Mouse (Mus musculus): Measurements from ENCODE around the gene Auts2.

Auts2 gene

DNA sequence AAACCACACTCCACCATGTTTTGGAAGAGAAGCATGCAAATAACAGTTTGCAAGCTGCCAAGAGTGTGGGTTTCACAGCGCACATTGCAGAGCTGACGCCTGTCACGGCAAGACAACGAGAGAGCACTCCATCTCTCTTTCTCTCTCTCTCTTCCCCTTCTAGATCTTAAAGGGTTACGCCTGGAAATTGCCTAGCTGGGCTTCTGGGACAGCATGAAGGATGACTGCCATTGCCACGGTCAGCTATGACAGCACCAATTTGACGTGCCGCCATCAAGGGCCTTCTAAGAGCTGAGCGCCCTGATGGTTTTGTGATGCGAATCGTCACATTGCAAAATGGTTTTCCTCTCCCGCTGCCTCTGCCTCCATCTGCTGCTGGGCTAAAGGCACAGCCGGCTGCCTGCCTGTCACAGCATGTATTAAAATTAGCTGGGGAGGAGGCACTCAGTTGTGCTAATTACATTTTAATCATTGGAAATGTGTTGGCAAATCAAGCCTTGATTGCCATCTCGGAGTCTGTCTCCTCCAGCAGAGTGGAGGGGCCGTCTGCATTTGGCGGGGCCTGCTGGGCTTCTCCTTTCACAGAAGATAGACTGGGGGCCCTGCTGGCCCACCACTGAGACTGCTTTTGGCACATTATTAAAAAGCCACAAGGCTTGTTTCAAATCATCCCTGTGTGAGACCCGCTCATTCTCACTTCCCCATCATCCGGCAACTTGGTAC is 748.6 kb downstream of the Auts2 start:
- DNase-seq (ENCODE audit: low spot score): no peak

DNA sequence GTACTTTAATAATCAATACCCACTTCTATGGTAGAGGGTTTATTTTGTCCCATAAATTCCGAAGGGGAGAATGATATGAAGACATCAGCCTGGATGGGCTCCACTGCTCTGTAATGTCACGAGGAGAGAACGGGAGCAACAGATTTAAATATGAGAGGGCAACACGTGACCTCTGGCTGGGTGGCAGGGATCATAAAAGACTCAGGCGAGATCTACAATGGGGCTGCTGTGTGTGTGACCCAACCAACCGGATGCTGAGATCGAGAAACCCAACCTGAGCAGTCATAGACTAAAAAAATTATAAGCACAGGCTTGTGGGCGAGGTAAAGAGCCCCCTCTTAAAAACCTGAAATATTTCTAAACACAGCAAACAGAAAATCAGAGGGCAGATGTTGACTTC is 753.5 kb downstream of the Auts2 start:
- DNase-seq (ENCODE audit: low spot score): no peak

GRCm38 (mm10) chr5:131788008-131788407 is 755.1 kb downstream of the Auts2 start:
- DNase-seq (ENCODE audit: low spot score): no peak

GRCm38 (mm10) chr5:131783241-131783640 is 759.9 kb downstream of the Auts2 start:
- DNase-seq (ENCODE audit: low spot score): no peak

DNA sequence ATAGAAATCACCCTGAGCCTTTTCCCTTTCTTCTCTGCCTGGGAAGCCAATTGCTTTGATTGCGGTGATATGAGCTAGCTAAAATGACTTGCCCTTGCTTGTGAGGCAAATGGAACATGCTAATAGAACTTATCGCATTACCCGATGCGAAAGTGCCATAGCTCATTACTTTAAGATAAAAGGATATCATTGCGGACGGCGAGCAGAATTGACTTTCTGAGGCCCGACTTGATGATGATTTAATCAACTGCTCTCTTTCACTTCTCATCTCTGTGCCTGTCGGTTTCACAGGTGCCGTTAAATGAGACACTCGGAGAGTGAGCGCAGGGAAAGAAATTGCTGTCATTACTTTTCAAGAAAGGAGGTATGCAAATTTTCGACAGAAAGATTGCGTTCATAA is 762.1 kb downstream of the Auts2 start:
- no peak for DNase-seq (ENCODE audit: low spot score)

DNA sequence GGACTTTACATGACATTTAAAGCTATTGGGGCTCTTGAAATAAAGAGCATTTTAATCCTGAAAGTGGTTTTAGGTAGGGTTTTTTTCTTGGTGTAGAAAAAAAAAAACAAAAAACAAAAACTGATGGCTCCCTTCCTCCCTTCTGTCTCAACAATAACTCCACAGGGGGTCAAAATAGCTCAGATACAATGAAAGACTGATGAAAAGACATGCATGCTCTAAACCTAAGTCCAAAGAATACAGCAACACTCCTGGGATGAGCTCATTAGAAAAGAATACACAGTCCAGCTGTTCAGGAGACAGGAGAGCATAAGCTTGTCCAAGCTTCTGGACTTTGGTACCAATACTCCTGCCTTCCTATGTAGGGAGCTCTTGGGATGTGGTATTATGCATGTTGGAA is 764.0 kb downstream of the Auts2 start:
- DNase-seq (ENCODE audit: low spot score): no peak

- DNase-seq (ENCODE audit: low spot score): no peak
These were observed 767.5 kb downstream of the Auts2 start for GRCm38 (mm10) chr5:131775672-131776071.

GRCm38 (mm10) chr5:131775222-131775621 is 767.9 kb downstream of the Auts2 start:
- DNase-seq (ENCODE audit: low spot score): no peak

GRCm38 (mm10) chr5:131774792-131775191 is 768.4 kb downstream of the Auts2 start:
- no peak for DNase-seq (ENCODE audit: low spot score)

GRCm38 (mm10) chr5:131772616-131773015 is 770.5 kb downstream of the Auts2 start:
- DNase-seq (ENCODE audit: low spot score): no peak

GRCm38 (mm10) chr5:131769273-131769672 is 773.9 kb downstream of the Auts2 start:
- no peak for DNase-seq (ENCODE audit: low spot score)

GRCm38 (mm10) chr5:131767699-131768264 is 775.4 kb downstream of the Auts2 start:
- DNase-seq (ENCODE audit: low spot score): no peak

DNA sequence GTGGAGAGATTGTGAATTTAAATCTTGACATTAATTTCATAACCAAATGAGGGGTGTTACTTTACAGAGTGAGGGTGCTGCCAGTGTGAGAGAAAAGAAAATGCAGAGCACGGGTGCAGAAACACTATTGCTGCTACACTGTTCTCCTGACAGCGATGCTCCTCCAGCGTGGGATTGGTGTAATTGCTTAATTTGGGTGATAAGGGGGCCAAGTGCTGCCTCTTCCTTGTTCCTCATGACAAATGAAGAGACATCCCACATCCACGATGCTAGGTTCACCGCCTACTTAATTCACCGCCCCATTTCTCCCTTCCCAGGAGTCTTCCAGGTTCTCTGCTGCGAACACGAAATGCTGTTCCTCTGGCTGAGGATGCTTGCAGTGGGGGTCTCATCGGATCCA is 776.0 kb downstream of the Auts2 start:
- no peak for DNase-seq (ENCODE audit: low spot score)

GRCm38 (mm10) chr5:131759432-131759831 is 783.7 kb downstream of the Auts2 start:
- no peak for DNase-seq (ENCODE audit: low spot score)

GRCm38 (mm10) chr5:131750330-131750729 is 792.8 kb downstream of the Auts2 start:
- DNase-seq (ENCODE audit: low spot score): no peak

DNA sequence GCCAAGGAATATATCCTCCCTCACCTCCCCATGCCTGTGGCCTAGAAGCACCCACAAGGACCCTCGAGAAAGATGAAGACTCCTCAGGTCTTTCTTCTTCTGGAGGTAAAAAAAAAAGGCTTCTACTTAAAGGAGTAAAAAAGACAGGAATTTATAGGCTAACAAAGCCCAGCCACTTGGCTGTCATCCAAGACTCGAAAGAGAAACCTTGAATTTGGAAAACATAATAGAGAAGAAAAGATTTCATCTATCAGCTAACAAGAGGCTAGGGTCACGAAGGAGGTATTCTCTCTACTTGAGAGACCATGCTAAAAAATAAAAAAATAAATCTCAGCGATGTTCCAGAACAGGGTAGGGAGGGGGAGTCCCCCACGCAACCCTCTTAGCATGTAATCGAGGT is 793.9 kb downstream of the Auts2 start:
- DNase-seq (ENCODE audit: low spot score): no peak

- no peak for DNase-seq (ENCODE audit: low spot score)
These were observed 800.1 kb downstream of the Auts2 start for GRCm38 (mm10) chr5:131743069-131743468.

- no peak for DNase-seq (ENCODE audit: low spot score)
These were observed 805.7 kb downstream of the Auts2 start for GRCm38 (mm10) chr5:131737476-131737875.

DNA sequence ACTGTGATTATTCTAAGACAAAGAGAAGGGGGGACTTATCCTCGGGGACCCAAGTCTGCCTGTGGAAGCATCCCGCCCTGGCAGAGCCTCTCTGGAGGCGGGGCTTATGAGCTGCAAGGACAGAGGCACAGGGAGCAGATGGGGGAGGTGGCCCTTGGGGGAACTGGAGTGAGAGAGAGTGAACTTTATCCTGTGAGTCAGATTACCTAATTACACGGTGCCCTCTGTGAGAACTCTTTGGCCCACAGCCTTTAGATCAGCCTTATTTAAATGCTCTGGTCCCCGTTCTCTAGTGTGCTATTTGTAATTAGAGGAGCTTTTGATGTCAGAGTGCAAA is 809.9 kb downstream of the Auts2 start:
- DNase-seq (ENCODE audit: low spot score): no peak

DNA sequence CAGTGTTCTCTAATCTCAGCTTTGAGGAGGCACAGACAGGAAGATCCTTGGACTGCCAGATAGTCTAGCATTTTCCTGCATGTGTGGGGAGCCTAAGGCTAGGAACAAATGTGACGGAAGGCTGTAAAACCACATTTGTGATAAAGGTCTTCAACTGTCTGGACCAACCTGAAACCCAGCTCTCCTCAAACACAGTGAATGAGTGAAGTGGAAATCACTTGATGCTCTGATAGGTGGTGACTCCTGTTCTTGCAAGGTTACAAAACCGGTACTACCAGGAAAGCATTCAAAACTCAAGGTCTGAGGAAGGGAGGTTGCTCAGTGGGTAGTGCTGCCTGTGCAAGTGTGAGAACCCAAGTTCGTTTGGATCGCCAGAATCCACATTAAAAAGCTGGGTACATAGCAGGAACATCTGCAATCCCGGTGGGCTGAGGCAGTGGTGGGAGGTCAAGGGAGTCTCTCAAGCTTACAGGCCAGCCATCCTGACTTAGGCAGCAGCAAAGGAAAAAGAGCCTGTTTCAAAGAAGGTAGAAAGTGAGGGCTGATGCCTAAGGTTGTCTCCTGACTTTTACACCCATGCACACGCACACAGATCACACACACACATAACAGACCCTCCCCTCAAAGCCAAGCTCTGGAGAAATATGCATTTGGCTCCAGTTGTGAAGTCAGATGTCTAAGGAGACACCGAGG is 810.4 kb downstream of the Auts2 start:
- no peak for DNase-seq (ENCODE audit: low spot score)

DNA sequence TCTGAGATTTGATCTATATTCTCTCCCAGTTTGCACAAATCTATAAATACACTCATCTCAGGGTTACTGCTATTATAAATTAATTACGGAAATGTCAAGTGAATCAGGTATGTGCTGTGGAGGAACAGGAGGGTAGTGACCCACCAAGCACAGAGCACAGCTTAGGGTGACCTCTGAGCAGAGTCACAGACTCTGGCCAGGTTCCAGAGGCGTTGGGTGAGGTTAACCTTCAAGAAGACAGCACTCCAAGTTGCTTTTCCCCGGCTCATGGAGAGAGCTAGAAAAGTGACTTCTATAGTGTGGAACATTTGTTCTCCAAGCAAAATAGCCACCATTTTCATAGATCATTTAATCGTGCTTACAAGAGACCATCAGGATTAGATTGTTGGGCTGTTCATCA is 813.7 kb downstream of the Auts2 start:
- DNase-seq (ENCODE audit: low spot score): no peak

DNA sequence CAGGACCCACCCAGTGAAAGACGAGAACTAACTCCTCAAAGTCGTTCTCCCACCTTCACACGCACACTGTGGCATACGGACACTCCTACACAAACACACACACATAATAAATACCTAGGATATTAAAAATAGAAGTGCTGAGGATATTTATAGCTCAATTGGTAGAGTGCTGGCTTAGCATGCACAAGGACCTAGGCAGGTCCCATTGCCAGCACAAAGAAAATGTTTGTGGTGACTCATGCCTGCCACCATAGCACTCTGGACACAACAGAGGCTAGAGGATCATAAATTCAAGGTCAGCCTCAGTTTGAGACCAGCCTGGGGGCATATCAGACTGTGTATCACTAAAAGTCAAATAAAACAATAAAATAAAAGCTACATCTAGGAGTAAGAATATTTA is 815.2 kb downstream of the Auts2 start:
- no peak for DNase-seq (ENCODE audit: low spot score)

DNA sequence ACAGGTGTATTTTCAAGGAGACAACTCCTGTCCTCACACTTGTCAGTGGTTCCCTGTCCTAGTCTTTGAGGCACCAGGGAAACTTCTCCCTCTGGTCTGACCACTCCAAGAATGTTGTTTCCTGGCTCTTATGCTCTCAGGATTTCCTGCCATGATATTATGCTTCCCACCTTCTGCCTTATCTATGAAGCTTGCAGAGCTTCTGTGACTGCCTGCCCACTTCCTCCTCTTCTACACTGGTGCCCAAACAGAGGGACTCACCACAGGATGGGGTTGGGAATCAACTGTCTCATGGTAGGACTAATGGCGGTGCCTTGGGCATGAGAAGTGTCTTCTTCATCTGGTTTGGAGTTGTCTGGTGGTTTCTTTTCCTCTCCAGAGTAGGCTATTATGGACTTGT is 818.6 kb downstream of the Auts2 start:
- no peak for DNase-seq (ENCODE audit: low spot score)

DNA sequence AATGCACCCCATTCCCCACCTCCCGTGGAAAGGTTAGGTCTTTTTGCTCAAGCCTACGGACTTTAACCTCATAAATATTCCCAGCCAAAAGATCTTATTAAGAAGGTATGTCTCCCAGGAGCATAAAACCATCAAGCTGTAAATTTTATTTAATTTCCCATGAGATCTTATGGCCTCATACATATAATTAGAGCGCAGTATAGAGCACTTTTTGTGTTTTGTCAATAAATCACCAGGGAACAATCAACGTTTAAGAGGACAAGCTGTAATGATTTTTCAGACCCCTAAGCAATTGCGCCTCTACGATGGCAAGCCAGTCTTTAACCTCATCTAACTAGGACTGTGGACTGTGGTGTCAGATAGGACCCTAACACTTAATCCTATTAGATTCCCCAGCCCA is 820.4 kb downstream of the Auts2 start:
- DNase-seq (ENCODE audit: low spot score): no peak
